Mouse (Mus musculus) CH12.LX (cell line): ENCODE measurements around the gene Banf1.

Experiments
- BHLHE40 ChIP-seq: IDR thresholded peaks from 2 replicates; pipeline ENCODE4 v1.6.1; 2011; ENCODE audit warnings: mild to moderate bottlenecking, low read depth, low read length, improper control_type of control experiment
- CTCF ChIP-seq, 2 experiments: IDR thresholded peaks in 1 of 2; conservative IDR thresholded peaks in 1 of 2; 2 replicates each; pipeline ENCODE4 v1.5.1; 2011 to 2012; ENCODE audit warnings: low read depth in 2 of 2, low read length in 2 of 2, improper control_type of control experiment in 1 of 2, inconsistent platforms in 1 of 2, mild to moderate bottlenecking in 1 of 2, moderate library complexity in 1 of 2
- ELF1 ChIP-seq: IDR thresholded peaks from 2 replicates; pipeline ENCODE4 v1.6.1; 2014; ENCODE audit warnings: low read depth, mild to moderate bottlenecking, inconsistent platforms, low read length, improper control_type of control experiment
- MEF2A ChIP-seq: IDR thresholded peaks from 2 replicates; pipeline ENCODE4 v1.6.1; 2014; ENCODE audit warnings: low read depth, mild to moderate bottlenecking, inconsistent platforms, low read length, improper control_type of control experiment, borderline replicate concordance
- NELFE ChIP-seq: IDR thresholded peaks from 2 replicates; pipeline ENCODE4 v1.6.1; 2011; ENCODE audit warnings: low read depth, low read length, improper control_type of control experiment
- RCOR1 ChIP-seq: conservative IDR thresholded peaks from 2 replicates; pipeline ENCODE4 v1.6.1; 2012; ENCODE audit warnings: low read depth, mild to moderate bottlenecking, inconsistent platforms, low read length, improper control_type of control experiment
- SIN3A ChIP-seq: IDR thresholded peaks from 2 replicates; pipeline ENCODE4 v1.6.1; 2012; ENCODE audit warnings: low read length, improper control_type of control experiment, inconsistent platforms
- UBTF ChIP-seq: IDR thresholded peaks from 2 replicates; pipeline ENCODE4 v1.6.1; 2012; ENCODE audit warnings: low read depth, mild to moderate bottlenecking, inconsistent platforms, low read length, improper control_type of control experiment, moderate library complexity
- USF1 ChIP-seq: IDR thresholded peaks from 2 replicates; pipeline ENCODE4 v1.6.1; 2014; ENCODE audit warnings: low read depth, mild to moderate bottlenecking, inconsistent platforms, low read length, improper control_type of control experiment
- ZMIZ1 ChIP-seq: IDR thresholded peaks from 2 replicates; pipeline ENCODE4 v1.6.1; 2012; ENCODE audit warnings: low read depth, mild to moderate bottlenecking, inconsistent platforms, low read length, improper control_type of control experiment
- ZNF384 ChIP-seq: IDR thresholded peaks from 2 replicates; pipeline ENCODE4 v1.6.1; 2012; ENCODE audit warnings: low read depth, low read length, improper control_type of control experiment, inconsistent platforms

- TF ChIP-seq UBTF (no peak), CTCF (conservative IDR thresholded peaks at IDR 0.05 in 1 of 2, IDR thresholded peaks at IDR 0.05 in 1 of 2; ENCODE audit: low read depth in 2 of 2, low read length in 2 of 2) (no peak), MEF2A (no peak), RCOR1 (no peak), ZNF384 (no peak), ELF1 (no peak), SIN3A (no peak), NELFE (no peak), USF1 (no peak), ZMIZ1 (no peak), BHLHE40 (no peak)
Observed at GRCm38 (mm10) chr19:5348064-5348463, 18.9 kb downstream of the Banf1 start.
